Mouse (Mus musculus) thymus, adult 2 months (tissue): ENCODE measurements at regions not wholly inside any gene's neighbourhood (a gene's known extent, or its start where the extent isn't known, plus 50 kb on each side); places are given as distances from the start of the nearest gene placed in this dataset.
"Not testable (repeated sequence)": the region's sequence is repeated elsewhere in the genome, so short reads cannot be mapped to it uniquely, and the experiment has no call there.

Experiments used
- CTCF ChIP-seq: fragments of 200-500 bp; IDR thresholded peaks from 2 replicates; pipeline ENCODE4 v1.5.1; 2012; ENCODE audit warnings: mild to moderate bottlenecking, control low read depth, low read length, moderate library complexity, borderline replicate concordance; ENCODE audit not compliant: control insufficient read depth, poor library complexity, insufficient read depth; ENCODE audit errors: extremely low read depth
- POLR2A ChIP-seq: fragments of 200-500 bp; IDR thresholded peaks from 2 replicates; pipeline ENCODE4 v1.6.1; 2012; ENCODE audit warnings: mild to moderate bottlenecking, low read length, control low read depth, moderate library complexity; ENCODE audit not compliant: control insufficient read depth, poor library complexity, insufficient read depth; ENCODE audit errors: extremely low read depth

DNA sequence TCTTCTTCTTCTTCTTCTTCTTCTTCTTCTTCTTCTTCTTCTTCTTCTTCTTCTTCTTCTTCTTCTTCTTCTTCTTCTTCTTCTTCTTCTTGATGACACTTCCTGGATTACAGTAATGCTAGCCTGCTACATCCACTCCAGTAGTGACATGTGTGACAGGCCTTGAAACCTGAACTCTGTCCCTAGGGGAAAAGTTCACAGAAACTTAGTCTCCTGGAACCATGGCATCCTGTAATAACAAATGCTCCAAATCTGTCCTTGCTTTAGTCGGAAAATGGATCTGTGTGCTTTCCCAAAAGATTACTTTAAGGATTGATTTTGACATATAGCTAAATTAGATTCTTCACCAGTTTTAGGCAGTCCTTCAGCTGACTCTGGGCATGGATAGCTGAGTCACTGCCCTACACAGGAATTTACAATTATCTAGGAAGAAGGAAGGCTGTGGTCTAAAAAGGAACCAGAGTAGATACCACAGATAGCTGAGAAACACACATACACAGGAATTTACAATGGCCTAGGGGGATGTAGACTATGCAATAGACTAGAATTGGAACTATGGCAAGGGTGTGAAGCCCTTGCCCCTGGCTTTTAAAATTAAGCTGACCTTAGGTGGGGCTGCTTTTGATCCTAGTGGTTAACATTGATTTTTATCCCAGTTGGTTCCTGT, 400.1 kb downstream of the Adam6a start:
- not testable (repeated sequence) for TF ChIP-seq CTCF, POLR2A
